Mouse (Mus musculus): Measurements from ENCODE around the gene Nrp2. TPM values are rescaled to one million over a fixed set of nuclear protein-coding genes. Genes with fewer than 3 reads are reported as not detected.
A peak's percentile ranks its signal among the peaks of the same experiment; 100 is the strongest.

Nrp2 gene
- total RNA-seq, 2 experiments from 2014 or later = 23.2 to 24.0 TPM

GRCm38 (mm10) chr1:62704117-62704888, 1.2 kb downstream of the Nrp2 start:
- no peak for DNase-seq (ENCODE audit: low spot score in 2 of 2)

GRCm38 (mm10) chr1:62704889-62705516, 1.9 kb downstream of the Nrp2 start:
- no peak for DNase-seq (ENCODE audit: low spot score in 2 of 2)

GRCm38 (mm10) chr1:62705517-62705981, 2.5 kb downstream of the Nrp2 start:
- DNase-seq (ENCODE audit: low spot score in 2 of 2) = no peak

- DNase-seq (ENCODE audit: low spot score in 2 of 2) = peak; percentile 53 to 61
Measured at GRCm38 (mm10) chr1:62706085-62707021, 3.3 kb downstream of the Nrp2 start.

GRCm38 (mm10) chr1:62707101-62707912, 4.2 kb downstream of the Nrp2 start:
- peak in 1 of 2 experiments; percentile 75 for DNase-seq (ENCODE audit: low spot score in 2 of 2)

GRCm38 (mm10) chr1:62707913-62708860, 5.1 kb downstream of the Nrp2 start:
- DNase-seq (ENCODE audit: low spot score in 2 of 2) = no peak

GRCm38 (mm10) chr1:62709770-62710335, 6.8 kb downstream of the Nrp2 start:
- DNase-seq (ENCODE audit: low spot score in 2 of 2) = no peak

GRCm38 (mm10) chr1:62713021-62713676, 10.1 kb downstream of the Nrp2 start:
- DNase-seq (ENCODE audit: low spot score in 2 of 2) = no peak

- DNase-seq (ENCODE audit: low spot score in 2 of 2) = no peak
Measured at GRCm38 (mm10) chr1:62715004-62715403, 11.9 kb downstream of the Nrp2 start.

- no peak for DNase-seq (ENCODE audit: low spot score in 2 of 2)
Measured at GRCm38 (mm10) chr1:62715692-62716091, 12.6 kb downstream of the Nrp2 start.

GRCm38 (mm10) chr1:62716836-62717478, 13.9 kb downstream of the Nrp2 start:
- no peak for DNase-seq (ENCODE audit: low spot score in 2 of 2)

- DNase-seq (ENCODE audit: low spot score in 2 of 2) = no peak
Measured at GRCm38 (mm10) chr1:62717552-62718236, 14.6 kb downstream of the Nrp2 start.

GRCm38 (mm10) chr1:62718237-62718571, 15.1 kb downstream of the Nrp2 start:
- no peak for DNase-seq (ENCODE audit: low spot score in 2 of 2)

GRCm38 (mm10) chr1:62718750-62719149, 15.7 kb downstream of the Nrp2 start:
- no peak for DNase-seq (ENCODE audit: low spot score in 2 of 2)

GRCm38 (mm10) chr1:62719770-62720169, 16.7 kb downstream of the Nrp2 start:
- DNase-seq (ENCODE audit: low spot score in 2 of 2) = no peak

- DNase-seq (ENCODE audit: low spot score in 2 of 2) = no peak
Measured at GRCm38 (mm10) chr1:62720176-62720575, 17.1 kb downstream of the Nrp2 start.

Data from gastrocnemius, postnatal 4 days (tissue).